9 mouse cellular contexts compared by ENCODE assay signal in genomic region chr5:65156853-65157252, GRCm38 (mm10). TPM values are rescaled to one million over a fixed set of nuclear protein-coding genes. Genes with fewer than 3 reads are reported as not detected.
DNase-seq lines count a peak whose midpoint lies in the region; ATAC-seq and TF ChIP-seq lines count a peak whose summit lies in the region.
"Had no signal": no experiment of that assay in that cellular context is flagged by ENCODE, and none has a peak within 500 bp of the region (broad histone marks: within the 10 kb centered on the region; RNA-seq: fewer than 3 reads in every experiment).

No protein-coding gene starts in this region.

- peaks cover 10% of the 10 kb centered on the region; the same call in 1 of the 2 replicates for H3K36me3 ChIP-seq in kidney, embryonic 14.5 days (ENCODE audit: control insufficient read depth, insufficient read depth, low read length)
- peaks cover 0 to 7% of the 10 kb centered on the region in 2 experiments; a peak in 2 of 4 replicates for H3K36me3 ChIP-seq in MEL (ENCODE audit: control insufficient read depth in 1 of 2, insufficient read depth in 2 of 2, low read length in 2 of 2)
- peaks cover 11% of the 10 kb centered on the region; the same call in 1 of the 2 replicates for H3K36me3 ChIP-seq in liver, adult 2 months (ENCODE audit: control insufficient read depth, insufficient read depth, low read length)
- H3K36me3 ChIP-seq in hindbrain, embryonic 10.5 days = peaks cover 37% of the 10 kb centered on the region

- TF ChIP-seq POLR2A in MEL (IDR thresholded peaks at IDR 0.05; ENCODE audit: control insufficient read depth in 1 of 2, insufficient read depth in 1 of 2, low read depth in 1 of 2, low read length in 2 of 2, poor library complexity in 1 of 2) = no peak
- TF ChIP-seq POLR2A in liver, adult 2 months (IDR thresholded peaks at IDR 0.05; ENCODE audit: extremely low read depth, insufficient read depth, low read length) = no peak

- no peaks in the 10 kb centered on the region for H3K27me3 ChIP-seq in kidney, embryonic 14.5 days (ENCODE audit: control insufficient read depth, insufficient read depth, low read length)
- H3K27me3 ChIP-seq in MEL (ENCODE audit: control insufficient read depth in 1 of 2, insufficient read depth in 2 of 2, low read length in 2 of 2) = no peaks in the 10 kb centered on the region
- no peaks in the 10 kb centered on the region for H3K27me3 ChIP-seq in liver, adult 2 months (ENCODE audit: control insufficient read depth, insufficient read depth, low read length)
- no peaks in the 10 kb centered on the region for H3K27me3 ChIP-seq in hindbrain, embryonic 10.5 days (ENCODE audit: insufficient read depth, poor library complexity, severe bottlenecking)
- H3K27me3 ChIP-seq: midbrain, embryonic 12.5 days had no signal

- H3K4me3 ChIP-seq in kidney, embryonic 14.5 days (ENCODE audit: low read length) = no peak overlapping the region
- H3K4me3 ChIP-seq in MEL (ENCODE audit: control insufficient read depth in 1 of 2, insufficient read depth in 1 of 2, low read depth in 2 of 2, low read length in 2 of 2) = no peak overlapping the region
- H3K4me3 ChIP-seq in liver, adult 2 months (ENCODE audit: insufficient read depth, low read depth, low read length) = no peak overlapping the region
- H3K4me3 ChIP-seq in hindbrain, embryonic 10.5 days = no peak overlapping the region
- H3K4me3 ChIP-seq: midbrain, embryonic 12.5 days had no signal

- no peak overlapping the region for H3K27ac ChIP-seq in kidney, embryonic 14.5 days (ENCODE audit: low read depth, low read length)
- H3K27ac ChIP-seq in MEL (ENCODE audit: control insufficient read depth, low read depth, low read length) = no peak overlapping the region
- H3K27ac ChIP-seq in liver, adult 2 months (replicated peaks; ENCODE audit: insufficient read depth, low read depth, low read length) = no peak overlapping the region
- H3K27ac ChIP-seq in hindbrain, embryonic 10.5 days = no peak overlapping the region
- H3K27ac ChIP-seq: midbrain, embryonic 12.5 days had no signal

- no peaks in the 10 kb centered on the region for H3K9me3 ChIP-seq in kidney, embryonic 14.5 days (ENCODE audit: control insufficient read depth, low read length)
- H3K9me3 ChIP-seq in MEL (replicated peaks; ENCODE audit: insufficient read depth, low read length) = no peaks in the 10 kb centered on the region
- H3K9me3 ChIP-seq in hindbrain, embryonic 10.5 days = no peaks in the 10 kb centered on the region
- H3K9me3 ChIP-seq: midbrain, embryonic 12.5 days had no signal

- peak; percentile 44 for DNase-seq in kidney, adult 9 months
- peak; percentile 63 for DNase-seq in MEL (ENCODE audit: low read depth, low spot score)
- peak; percentile 20 for DNase-seq in embryo, embryonic 9.5 days (ENCODE audit: extremely low spot score)
- DNase-seq in liver, adult 2 months (ENCODE audit: extremely low read depth, low read depth, low spot score) = no peak
- DNase-seq in testis, postnatal 10 days (ENCODE audit: low spot score) = peak; percentile 56
- no peak for DNase-seq in hindbrain, embryonic 10.5 days (ENCODE audit: low spot score)
- DNase-seq in right cerebral cortex, adult 2 months (ENCODE audit: low spot score in 2 of 2) = no peak

- H3K79me2 ChIP-seq in MEL (ENCODE audit: control insufficient read depth, insufficient read depth, low read length, poor library complexity) = no peaks in the 10 kb centered on the region
- no peaks in the 10 kb centered on the region for H3K79me2 ChIP-seq in liver, adult 2 months (ENCODE audit: control insufficient read depth, insufficient read depth, low read length)

- no peaks in the 10 kb centered on the region; the same call in 1 of the 2 replicates for H3K4me1 ChIP-seq in kidney, embryonic 14.5 days (ENCODE audit: control insufficient read depth, insufficient read depth, low read length)
- peaks cover 0 to 6% of the 10 kb centered on the region in 2 experiments; a peak in 1 of 4 replicates for H3K4me1 ChIP-seq in MEL (ENCODE audit: control insufficient read depth in 1 of 2, insufficient read depth in 2 of 2, low read length in 2 of 2)
- peaks cover under 1% of the 10 kb centered on the region; the same call in 1 of the 2 replicates for H3K4me1 ChIP-seq in liver, adult 2 months (ENCODE audit: control insufficient read depth, insufficient read depth, low read length)
- 0 out of 2 replicates have a peak, but pooled peaks cover 7% of the 10 kb centered on the region for H3K4me1 ChIP-seq in hindbrain, embryonic 10.5 days (replicated peaks)
- H3K4me1 ChIP-seq: midbrain, embryonic 12.5 days had no signal

- no peak for ATAC-seq in kidney, embryonic 14.5 days (ENCODE audit: low FRiP score, low TSS enrichment)

- no peak overlapping the region for H3K4me2 ChIP-seq in kidney, embryonic 14.5 days (replicated peaks; ENCODE audit: low read depth, low read length)
- H3K4me2 ChIP-seq: midbrain, embryonic 12.5 days had no signal

- 80% methylated on average over 2 of the region's 2 CpGs for WGBS in kidney, embryonic 14.5 days
- WGBS in liver, adult 2 months = 90% methylated on average over 2 of the region's 2 CpGs
- WGBS in hindbrain, embryonic 10.5 days = 70% methylated on average over 2 of the region's 2 CpGs

- H3K9ac ChIP-seq in kidney, embryonic 14.5 days (ENCODE audit: low read depth, low read length) = no peak overlapping the region
- no peak overlapping the region for H3K9ac ChIP-seq in MEL (ENCODE audit: control insufficient read depth, low read depth, low read length, poor library complexity, severe bottlenecking)
- no peak overlapping the region for H3K9ac ChIP-seq in liver, adult 2 months (ENCODE audit: low read depth, low read length)
- H3K9ac ChIP-seq: midbrain, embryonic 12.5 days had no signal

- peak; percentile 54 for TF ChIP-seq RAD21 in MEL (IDR thresholded peaks at IDR 0.05; ENCODE audit: low read depth, low read length)

- no peak for TF ChIP-seq EP300 in MEL (IDR thresholded peaks at IDR 0.05; ENCODE audit: low read depth in 1 of 2, low read length in 2 of 2)

- TF ChIP-seq CTCF in MEL (IDR thresholded peaks at IDR 0.05 in 2 of 3, conservative IDR thresholded peaks at IDR 0.05 in 1 of 3; ENCODE audit: control insufficient read depth in 1 of 3, insufficient read depth in 1 of 3, low read depth in 2 of 3, low read length in 3 of 3, poor library complexity in 1 of 3, severe bottlenecking in 1 of 3) = peak; percentile 75 to 94 (median 82)
- TF ChIP-seq CTCF in liver, adult 2 months (IDR thresholded peaks at IDR 0.05; ENCODE audit: low read depth, low read length) = peak; percentile 85

TF ChIP-seq in MEL, 35 proteins besides CTCF, POLR2A, EP300 and RAD21:
- TF ChIP-seq SIN3A (IDR thresholded peaks at IDR 0.05; ENCODE audit: low read length) (no peak), ZC3H11A (IDR thresholded peaks at IDR 0.05; ENCODE audit: low read depth, low read length) (peak; percentile 47), SMC3 (IDR thresholded peaks at IDR 0.05; ENCODE audit: low read depth, low read length) (peak; percentile 71), MYC (IDR thresholded peaks at IDR 0.05; ENCODE audit: low read depth, low read length) (no peak), POLR2AphosphoS2 (IDR thresholded peaks at IDR 0.05; ENCODE audit: low read length) (no peak)

RNA-seq across cellular contexts. Expression of gene Wdr19, which starts 42.6 kb away (rescaled TPM):
- polyA plus RNA-seq in kidney, embryonic 14.5 days (2014; fragmentation: Nextera tagmentation; extraction: Ambion mirVana) = 8.7 and 15.8 TPM in 2 replicates
- total RNA-seq in MEL (2012; rRNA removed) = 0.27 and 0.52 TPM in 2 replicates
- under 1 TPM in 1 of 2 experiments, not detected in 1; 0.81 TPM for polyA plus RNA-seq in MEL (2012; ENCODE audit: insufficient read depth in 1 of 2, insufficient read length in 2 of 2, low read depth in 1 of 2, low replicate concordance in 2 of 2, missing spikeins in 1 of 2)
- total RNA-seq in liver, adult 2 months (2014; rRNA removed) = 2.1 and 2.8 TPM in 2 replicates
- 0.57 and 1.0 TPM in 2 replicates for polyA plus RNA-seq in liver, adult 2 months (2012; rRNA removed)
- 12.4 and 12.9 TPM in 2 replicates for polyA plus RNA-seq in hindbrain, embryonic 10.5 days (2016; fragmentation: Nextera tagmentation; extraction: Ambion mirVana)

RNA-seq across cellular contexts. Expression of gene Klhl5, which starts 49.5 kb away (rescaled TPM):
- 16.1 and 22.4 TPM in 2 replicates for polyA plus RNA-seq in kidney, embryonic 14.5 days (2014; fragmentation: Nextera tagmentation; extraction: Ambion mirVana)
- total RNA-seq in MEL (2012; rRNA removed) = 7.6 and 8.0 TPM in 2 replicates
- 10 to 100 TPM in 1 of 2 experiments, not detected in 1; 15.5 TPM for polyA plus RNA-seq in MEL (2012; ENCODE audit: insufficient read depth in 1 of 2, insufficient read length in 2 of 2, low read depth in 1 of 2, low replicate concordance in 2 of 2, missing spikeins in 1 of 2)
- 18.5 and 23.8 TPM in 2 replicates for total RNA-seq in liver, adult 2 months (2014; rRNA removed)
- 13.8 and 15.3 TPM in 2 replicates for polyA plus RNA-seq in liver, adult 2 months (2012; rRNA removed)
- 15.7 and 18.9 TPM in 2 replicates for polyA plus RNA-seq in hindbrain, embryonic 10.5 days (2016; fragmentation: Nextera tagmentation; extraction: Ambion mirVana)

Comparison
In these comparisons a context has a peak if more than half of its experiments do, and no peak if none do; other contexts are left out.
1. DNase-seq: peak in kidney, adult 9 months (single experiment), MEL (single experiment), embryo, embryonic 9.5 days (single experiment) and testis, postnatal 10 days (single experiment); none in liver, adult 2 months (single experiment), hindbrain, embryonic 10.5 days (single experiment) and right cerebral cortex, adult 2 months (0 of 2).